Mouse (Mus musculus): ENCODE measurements at regions not wholly inside any gene's neighbourhood (a gene's known extent, or its start where the extent isn't known, plus 50 kb on each side); places are given as distances from the start of the nearest gene placed in this dataset.

DNA sequence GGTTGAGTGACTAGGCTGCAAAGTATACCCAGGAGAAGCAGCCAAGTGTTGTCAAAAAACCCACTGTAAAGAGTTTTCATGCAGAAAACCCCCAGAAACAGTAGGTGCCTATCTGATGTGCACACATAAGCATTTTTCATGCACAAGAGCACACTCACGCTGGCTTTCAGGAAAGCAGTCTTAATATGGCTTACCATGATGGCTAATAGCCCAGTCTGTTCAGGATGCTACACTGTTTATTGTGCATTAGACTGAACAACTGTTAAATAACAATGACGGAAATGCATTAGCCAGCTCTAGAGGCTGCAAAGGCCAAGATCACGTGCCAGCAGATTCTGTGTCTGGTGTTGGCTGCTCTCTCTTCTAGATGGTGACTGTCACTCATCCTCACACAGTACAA is 556.1 kb downstream of the Tmem182 start:
- no peak for TF ChIP-seq EP300 (IDR thresholded peaks at IDR 0.05)
- TF ChIP-seq CTCF (IDR thresholded peaks at IDR 0.05) = no peak
